Mouse (Mus musculus) T-helper 2 cell (primary cell): ENCODE measurements around the gene Tmem120b.

ENCODE experiments used
- in situ Hi-C: fragments of 300-600 bp; cut with MboI, MseI; formaldehyde crosslinking; loops from one replicate; pipeline ENCODE4 v1.15.1; 2025; ENCODE audit warnings: high pct_unique_total_duplicates

Gene Tmem120b

DNA sequence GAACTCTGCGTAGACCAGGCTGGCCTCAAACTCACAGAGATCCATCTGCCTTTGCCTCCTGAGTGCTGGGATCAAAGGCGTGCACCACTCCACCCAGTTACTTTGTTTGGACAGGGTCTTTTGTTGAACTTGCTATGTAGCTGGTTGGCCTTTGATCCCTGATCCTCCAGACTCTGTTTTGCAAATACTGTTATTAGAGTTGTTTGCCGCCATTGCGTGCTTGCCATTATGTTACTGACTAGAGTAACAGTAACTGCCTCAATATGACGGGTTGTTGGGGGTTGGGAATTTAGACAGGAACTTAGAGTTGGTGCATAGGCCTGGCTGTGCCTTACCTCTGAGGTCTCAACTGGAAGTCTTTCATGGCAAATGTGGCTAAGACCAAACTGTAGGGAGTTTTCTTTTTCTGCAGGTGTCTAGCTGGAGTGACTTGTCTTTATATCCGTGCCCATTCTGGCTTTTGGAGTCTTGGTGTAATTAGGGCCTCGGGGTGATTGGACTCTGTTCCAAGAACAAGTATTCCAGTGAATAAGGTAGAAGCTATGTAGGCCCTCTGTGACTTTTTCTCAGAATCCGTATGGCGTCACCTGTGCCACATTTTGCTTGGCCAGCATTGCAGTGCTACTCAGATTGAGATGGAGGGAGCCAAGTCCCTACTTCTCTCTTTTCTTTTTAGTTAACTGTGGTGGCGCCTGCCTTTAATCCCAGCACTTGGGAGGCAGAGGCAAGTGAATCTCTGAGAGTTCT is 22.5 kb downstream of the Tmem120b start:
- in situ Hi-C loops, result no loop called here

DNA sequence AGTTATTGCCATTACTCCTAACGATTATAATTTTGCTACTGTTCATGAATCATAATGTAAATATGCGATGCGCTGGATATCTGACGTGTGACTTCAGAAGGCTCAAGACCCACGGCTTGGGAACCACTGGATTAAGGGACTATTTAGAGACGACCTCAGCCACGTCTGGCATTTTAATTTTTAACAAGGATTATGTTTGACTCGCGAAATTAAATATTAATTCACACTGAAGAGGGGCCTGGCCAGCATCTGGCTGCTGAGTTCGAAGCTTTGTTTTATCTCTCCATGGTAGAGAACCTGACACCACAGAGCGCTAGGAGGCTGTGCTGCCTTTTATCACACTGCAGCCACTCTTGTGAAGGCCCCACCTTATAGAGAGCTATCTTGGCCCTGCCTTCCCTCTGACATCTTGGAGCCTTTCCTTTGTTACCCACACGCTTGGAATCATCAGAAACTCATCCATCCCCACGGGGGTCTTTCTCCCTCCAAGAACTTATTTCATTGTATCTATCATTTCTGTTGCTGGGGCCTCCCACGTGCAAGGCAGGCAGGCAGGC is 24.9 kb downstream of the Tmem120b start:
- in situ Hi-C loops, result no loop called here

DNA sequence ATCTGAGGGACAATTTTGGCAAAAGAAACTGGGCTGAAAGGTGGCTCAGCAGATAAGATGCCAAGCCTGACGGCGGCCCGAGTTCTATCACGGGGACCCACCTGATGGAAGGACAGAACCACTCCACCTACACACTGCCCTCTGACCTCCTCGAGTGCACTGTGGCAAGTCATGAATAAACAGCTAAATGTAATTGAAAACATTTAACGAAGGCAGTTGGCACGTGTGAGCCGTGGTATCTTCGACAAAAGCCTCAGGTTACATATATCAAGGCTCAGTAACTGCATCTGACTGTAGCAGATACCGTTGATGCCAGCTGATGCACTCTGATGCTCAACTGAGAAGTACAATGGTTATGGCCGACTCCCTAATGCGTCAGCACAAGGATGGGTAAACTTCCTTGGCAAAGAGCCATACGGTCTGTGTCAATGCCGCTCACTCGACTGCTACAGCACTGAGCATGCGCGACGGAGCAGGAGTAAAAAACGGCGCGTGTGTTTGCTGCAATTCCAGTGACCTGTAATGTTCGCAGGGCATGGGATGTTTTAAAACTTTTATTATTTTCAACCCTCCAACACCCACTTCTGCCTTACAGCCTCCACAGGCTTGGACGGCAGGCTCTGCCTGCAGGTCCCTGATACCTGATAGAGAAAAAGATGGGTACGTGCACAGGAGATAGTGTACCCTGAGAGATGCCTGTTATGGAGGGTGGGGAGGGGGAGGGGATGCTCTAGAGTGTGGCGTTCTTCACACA is 26.2 kb downstream of the Tmem120b start:
- in situ Hi-C loops, result no loop called here

DNA sequence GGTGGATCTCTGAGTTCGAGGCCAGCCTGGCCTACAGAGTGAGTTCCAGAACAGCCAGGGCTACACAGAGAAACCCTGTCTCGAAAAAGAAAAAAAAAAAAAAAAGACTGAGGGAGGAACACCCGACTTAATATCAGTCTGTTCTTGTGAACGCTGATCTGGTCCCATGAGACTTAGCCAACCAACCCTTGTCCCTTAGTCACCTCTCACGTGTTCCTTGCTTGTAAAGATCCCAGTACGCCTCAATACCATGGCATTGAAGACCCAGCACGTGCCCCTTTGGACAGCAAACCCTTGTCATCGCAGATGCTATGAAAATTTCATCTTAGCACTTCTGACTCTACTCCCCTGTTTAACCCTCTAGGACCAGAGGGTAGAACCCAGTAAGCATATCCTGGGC is 28.1 kb downstream of the Tmem120b start:
- in situ Hi-C loops, result no loop called here

DNA sequence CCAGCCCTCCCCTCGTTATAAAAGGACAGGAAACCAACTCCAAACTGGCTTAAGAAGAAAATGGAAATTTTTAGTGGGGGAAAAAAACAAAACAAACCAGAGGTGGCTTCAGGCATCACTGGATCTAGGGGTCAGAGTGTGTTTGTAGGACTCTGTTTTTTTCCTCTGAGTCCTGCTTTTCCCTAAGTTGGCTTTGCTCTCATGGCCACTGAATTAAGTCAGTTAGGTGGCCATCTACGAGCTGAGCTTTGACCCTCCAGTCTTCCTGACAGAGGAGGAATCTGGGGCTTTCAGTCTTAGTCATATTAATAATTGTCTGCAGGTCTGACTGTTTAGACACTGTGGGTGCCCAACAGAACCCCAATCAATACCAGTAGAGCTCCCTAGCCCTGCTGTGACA is 30.3 kb downstream of the Tmem120b start:
- in situ Hi-C loops, result no loop called here

DNA sequence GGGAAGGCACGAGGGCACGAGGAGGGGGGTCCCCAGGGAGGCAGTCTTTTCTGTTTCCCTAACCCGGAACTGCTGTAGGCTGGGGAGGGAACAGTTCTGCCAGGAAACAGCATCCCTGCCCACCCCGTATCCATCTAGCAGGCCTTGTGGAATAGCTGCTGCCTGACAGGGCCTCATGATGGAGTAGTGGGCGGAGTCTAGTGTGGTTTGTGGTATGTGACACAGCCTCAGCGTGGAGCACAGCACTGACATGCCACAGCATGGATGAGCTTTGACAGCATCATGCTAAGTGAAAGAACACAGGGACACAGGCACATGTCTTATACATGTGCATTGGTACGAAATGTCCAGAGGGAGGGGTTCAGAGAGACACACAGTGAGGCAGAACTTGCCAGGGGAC is 34.2 kb downstream of the Tmem120b start:
- in situ Hi-C loops, result loop anchor here (5.0 kb wide), 1 partner anchor 75 kb away; no protein-coding TSS in a partner anchor

DNA sequence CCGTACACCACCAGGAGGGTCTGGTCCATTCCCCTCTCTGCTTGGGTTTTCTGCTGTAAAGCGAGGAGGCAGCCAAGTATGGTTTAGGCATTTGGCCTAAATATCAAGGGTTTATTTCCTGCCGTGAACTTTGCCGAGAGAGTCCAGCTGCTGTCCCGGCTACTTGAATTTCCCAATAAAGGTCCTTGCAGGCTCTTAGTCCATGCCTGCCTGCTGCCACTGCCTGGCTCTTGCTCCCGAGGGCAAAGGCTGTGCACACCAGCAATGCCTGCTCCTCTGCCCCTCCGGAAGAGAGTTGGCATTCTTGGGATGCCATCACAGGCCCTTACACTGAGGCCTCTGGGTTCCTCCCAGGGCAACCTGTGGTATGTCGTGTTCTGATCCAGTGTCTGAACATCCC is 35.3 kb downstream of the Tmem120b start:
- in situ Hi-C loops, result loop anchor here (5.0 kb wide), 1 partner anchor 74 kb away; no protein-coding TSS in a partner anchor

DNA sequence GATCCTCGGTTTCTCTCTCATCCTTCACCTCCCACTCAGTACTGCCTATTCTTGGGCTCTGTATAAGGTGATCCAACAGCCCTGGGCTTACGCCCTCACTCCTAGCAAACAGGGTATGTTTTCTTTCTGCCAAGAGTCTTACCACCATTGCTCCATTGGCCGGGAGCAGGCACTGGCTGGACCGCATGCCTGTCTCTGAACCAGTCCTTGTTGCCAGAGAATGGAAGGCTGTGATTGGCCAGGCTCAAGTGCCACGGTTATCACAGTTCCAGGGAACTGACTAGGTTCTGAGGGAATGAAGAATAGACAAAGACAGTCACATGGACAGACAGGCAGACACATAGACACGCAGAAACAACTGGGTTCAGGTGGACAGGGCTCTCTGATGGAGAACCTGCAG is 36.6 kb downstream of the Tmem120b start:
- in situ Hi-C loops, result loop anchor here (5.0 kb wide), 1 partner anchor 73 kb away; no protein-coding TSS in a partner anchor

DNA sequence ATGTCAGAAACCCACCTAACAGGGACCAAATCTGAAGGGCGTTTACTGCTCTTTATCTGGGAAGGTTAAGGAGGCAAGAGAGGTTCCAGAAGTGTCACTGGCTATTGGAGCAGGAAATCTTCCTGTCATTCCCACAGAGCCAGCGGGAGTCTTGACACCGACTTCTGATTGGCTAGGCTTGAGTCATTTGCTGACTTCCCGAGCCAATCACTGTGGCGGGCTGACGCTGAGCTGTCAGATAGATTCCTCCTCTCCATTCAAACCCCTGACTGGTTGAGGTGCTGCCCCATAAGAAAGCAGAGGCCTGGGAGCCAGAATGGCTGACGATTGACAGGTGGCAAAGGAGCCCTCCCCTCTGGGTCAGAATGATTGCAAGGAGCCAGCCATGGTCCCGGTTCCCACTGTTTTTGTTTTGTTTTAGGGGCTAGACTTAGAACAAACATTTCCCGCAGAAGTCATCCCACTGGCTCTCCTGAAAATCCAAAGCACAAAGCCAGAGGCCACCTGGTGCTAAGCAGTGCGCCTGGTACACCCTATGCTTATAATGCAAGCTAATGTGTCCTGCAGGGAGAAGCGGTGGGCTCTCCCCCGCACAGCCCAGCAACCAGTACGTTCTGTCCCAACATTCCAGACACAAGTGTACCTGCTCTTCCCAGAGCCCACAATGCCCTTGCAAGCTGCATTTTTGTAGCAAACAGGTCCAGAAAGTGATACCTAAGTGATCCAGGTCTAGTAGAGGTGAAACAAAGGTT is 41.4 kb downstream of the Tmem120b start:
- in situ Hi-C loops, result loop anchor here (5.0 kb wide), 2 partner anchors 42 to 48 kb away; partner anchors contain the start of gene Tmem120b

DNA sequence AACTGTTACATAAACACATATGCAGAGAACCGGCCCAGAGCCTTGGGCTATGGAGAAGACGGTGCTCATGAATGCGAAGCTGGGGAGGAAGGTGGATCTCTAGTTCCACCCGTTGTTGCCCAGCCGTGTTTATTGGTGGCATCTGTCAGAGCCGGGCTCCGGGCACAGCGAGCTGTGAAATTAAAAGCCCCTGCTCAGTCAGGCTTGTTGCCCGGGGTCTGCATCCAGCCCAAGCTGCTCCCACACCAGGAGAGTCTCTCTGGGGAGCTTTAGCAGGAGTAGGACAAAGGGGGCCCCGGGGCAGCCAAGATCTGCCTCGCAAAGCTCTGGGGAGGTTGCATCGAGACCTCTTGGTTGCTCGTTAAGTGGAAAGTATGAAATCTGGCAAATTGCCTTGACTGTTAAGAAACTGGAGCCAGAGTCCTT is 42.1 kb downstream of the Tmem120b start:
- in situ Hi-C loops, result loop anchor here (5.0 kb wide), 2 partner anchors 43 to 47 kb away; partner anchors contain the start of gene Tmem120b

DNA sequence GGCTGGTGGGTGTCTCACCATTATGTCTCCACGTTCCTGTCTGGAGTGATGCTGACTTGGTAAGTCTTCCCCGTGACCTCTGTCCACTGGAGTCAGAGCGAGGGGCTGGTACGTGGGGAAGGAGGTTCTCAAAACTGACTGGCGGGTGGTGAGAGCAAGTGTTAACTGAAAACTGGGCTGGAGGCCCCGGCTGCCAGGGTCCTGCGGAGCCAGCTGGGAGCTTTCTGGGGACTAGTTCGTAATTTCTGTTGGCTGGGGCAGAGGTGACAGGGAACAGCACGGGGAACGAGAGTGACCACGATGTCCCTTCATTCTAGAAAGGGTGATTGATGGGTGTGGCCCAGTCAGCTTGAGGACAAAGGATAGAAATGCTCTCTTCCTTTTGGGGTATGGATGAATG is 45.9 kb downstream of the Tmem120b start:
- in situ Hi-C loops, result loop anchor here (5.0 kb wide), 2 partner anchors 43 to 47 kb away; partner anchors contain the start of gene Tmem120b

DNA sequence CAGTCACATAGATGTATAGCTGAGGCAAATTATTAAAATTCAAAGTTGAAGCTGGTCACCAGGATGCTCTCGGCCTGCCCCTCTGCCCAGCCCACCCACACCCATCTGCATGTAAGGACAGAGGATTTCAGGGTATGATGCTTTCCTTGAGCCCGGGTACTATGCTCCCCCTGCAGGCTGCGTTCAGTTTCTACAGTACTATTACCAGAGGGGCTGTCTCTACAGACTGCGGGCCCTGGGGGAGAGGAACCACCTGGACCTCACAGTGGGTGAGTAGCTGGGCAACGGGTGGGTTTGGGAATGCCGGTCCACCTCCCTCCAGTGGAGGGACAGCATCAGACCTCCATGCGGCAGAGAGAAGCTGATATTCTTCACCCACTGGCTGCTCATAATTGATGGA is 46.7 kb downstream of the Tmem120b start:
- in situ Hi-C loops, result loop anchor here (5.0 kb wide), 2 partner anchors 42 to 48 kb away; partner anchors contain the start of gene Tmem120b

DNA sequence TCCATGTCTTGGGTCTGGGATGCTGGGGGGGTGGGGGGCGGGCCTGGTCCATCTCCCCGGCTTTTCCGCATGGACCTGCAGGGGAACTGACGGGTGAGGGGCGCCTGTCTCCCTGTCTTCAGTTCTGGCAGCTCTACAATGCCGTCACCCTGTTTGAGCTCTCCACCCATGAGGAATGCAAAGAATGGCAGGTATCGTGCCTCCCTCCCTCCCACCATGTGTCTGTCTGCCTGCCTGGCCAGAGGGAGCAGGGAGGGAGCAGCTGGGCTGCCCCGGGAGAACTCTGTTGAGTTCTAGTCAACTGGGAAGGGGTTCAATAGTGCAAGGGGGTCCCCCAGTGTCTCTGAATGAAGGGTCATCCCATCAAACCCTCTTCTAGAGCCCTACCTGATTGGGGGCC is 47.9 kb downstream of the Tmem120b start:
- in situ Hi-C loops, result no loop called here

DNA sequence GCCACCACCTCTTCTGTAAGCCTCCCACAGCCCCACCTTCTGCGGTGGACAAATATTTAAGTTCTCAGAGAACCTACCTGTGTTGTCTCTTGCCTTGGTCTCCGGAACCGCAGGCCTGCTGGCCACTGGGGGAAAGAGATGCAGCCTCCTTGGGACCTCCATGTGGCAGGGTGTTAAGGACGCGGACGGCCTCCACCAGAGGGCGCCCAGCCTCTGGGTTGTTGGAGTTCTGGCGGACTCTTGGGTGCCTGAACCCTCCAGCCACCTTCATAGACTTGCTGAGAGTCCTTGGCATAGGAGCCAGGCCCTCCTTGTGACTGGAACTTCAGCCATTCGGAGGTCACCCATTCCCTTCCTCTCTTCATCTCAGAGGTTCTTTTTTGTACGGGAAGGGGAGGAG is 49.0 kb downstream of the Tmem120b start:
- in situ Hi-C loops, result no loop called here

DNA sequence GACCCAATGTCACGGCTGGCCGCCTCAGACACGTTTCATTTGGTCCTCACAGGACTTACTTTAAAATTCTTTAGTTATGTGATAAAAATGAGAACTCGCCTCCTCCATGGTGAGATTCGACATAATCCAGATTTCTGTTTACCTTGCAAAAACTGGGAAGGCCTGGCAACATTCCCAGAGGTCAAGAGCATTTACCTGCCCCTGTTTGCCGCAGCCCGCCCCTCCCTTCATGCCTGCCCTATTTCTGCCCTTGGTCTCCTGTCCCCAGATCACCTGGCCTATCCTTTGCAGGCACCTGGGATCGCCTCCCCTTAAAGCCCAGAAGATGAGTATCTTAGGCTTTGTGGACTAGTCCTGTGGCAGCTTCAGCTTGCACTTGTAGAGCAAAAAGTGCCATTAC is 49.6 kb downstream of the Tmem120b start:
- in situ Hi-C loops, result no loop called here

DNA sequence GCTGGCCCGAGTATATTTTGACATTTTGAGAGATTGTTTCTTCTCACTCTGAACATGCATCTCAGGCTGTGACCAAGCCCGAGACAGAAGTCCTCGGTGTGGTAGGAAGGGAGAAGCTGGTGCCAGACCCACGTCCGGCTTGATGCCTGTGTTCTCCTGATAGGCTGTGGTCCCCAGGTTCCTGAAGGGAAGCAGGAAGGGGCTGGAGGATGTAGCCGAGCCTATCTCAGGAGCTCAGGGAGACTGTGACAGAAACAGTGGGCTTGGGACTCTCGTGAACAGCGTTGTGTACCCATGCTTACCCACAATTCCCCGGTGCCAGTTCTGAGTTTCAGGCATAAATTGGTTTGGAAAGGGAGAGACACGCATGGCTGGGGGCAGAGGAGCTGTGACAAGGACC is 50.6 kb downstream of the Tmem120b start:
- in situ Hi-C loops, result no loop called here

DNA sequence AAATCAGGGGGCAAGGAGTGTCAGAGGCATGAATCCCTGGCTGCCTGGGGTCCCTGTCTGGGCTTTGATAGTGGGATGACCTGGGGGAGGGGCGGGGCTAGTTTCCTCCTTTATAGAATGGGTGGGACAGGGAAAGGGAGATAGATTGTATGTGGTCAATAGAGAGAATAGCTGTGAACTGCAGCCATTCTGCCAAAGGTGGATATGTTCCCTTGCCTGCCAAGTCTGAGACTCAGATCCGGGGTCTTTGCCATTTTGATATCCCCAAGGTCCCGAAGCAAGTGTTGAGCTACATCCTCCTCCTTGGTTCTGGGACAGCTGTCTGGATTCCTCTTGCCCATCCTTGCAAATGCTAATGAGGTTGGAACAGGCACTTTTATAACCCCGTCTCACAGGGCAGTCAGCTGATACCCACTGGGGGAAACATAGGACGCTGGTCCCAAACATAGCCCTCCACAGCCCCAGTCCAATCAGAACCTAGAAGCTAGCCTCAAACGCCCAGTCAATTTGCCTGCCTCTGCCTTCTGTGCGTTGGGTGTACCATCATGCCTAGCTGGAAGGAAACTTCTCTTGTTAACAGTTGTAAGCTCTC is 52.5 kb downstream of the Tmem120b start:
- in situ Hi-C loops, result no loop called here

DNA sequence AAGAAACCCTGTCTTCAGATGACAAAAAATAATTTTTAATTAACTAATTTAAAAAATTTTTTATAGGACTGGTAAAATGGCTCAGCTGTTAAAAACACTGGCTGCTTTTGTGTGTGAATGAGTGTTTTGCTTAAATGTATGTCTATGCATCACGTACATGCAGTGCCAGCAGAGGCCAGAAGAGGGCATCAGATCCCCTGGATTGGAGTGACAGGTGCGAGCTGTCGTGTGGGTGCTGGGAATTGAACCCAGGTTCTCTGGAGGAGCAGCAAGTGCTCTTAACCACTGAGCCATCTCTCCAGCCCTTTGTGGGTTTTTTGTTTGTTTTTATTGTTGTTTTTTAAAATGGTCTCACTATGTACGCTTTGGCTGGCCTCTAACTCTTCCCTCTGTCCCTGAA is 54.0 kb downstream of the Tmem120b start:
- in situ Hi-C loops, result no loop called here

DNA sequence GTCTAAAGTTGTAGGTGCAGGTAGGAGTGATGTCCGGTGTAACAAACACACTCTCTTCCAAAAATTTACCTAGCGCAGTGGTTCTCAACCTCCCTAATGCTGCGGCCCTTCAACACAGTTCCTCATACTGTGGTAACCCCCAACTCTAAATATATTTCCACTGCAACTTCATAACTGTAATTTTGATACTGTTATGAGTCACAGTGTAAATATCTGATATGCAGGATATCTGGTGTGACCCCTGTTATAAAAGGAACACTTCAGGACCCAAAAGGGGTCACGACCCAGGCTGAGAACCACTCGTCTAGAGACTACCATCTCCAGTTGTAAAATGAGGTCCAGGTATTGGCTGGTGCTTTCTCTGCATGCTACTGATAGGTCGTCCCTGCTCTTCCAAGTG is 56.9 kb downstream of the Tmem120b start:
- in situ Hi-C loops, result loop anchor here (25.0 kb wide), 3 partner anchors 988 to 1738 kb away; partner anchors contain the start of genes Ccdc63, Kmt5a, Naa25 and Sbno1

DNA sequence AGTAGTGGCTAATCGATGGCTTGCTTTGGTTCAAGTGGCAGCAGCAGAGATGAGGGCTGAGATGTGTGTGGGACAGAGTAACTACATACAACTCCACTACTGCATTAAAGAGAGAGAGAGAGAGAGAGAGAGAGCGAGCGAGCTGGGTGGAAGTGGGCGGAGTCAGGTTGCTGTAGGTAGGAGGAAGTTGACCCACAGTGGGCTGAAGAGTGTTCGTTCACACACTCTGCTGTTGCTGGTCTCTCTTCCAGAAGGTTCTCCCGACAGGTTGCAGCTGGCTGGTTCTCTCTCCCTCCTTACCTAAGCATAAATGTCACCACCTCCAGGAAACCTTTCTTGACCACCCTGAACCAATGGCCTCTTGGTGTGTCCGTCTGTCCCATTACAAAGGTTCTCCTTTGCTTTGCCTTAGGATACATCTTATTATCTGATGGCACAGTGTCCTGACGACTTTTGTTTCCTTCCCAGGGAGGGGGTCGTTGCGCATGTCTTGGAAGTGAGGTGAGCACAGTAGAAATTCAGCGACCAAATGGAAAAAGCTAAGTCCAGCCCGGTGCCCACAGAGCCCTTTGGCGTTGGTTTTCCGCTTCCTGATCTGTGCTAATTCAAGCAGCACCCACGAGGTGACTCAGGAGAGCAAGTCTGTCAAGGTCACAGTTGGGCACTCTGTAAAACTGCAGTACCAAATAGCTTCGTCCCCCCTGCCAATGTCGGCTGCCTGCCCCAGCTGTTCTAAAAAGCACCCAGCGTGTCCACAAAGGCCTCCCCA is 57.6 kb downstream of the Tmem120b start:
- in situ Hi-C loops, result loop anchor here (25.0 kb wide), 3 partner anchors 989 to 1739 kb away; partner anchors contain the start of genes Ccdc63, Kmt5a, Naa25 and Sbno1
